Mouse (Mus musculus) heart, adult 2 months (tissue): ENCODE measurements around the gene Gbe1.

Source experiments
- CTCF ChIP-seq: fragments of 200-600 bp; IDR thresholded peaks from 2 replicates; pipeline ENCODE4 v1.8.1; 2022; ENCODE audit warnings: antibody characterized with exemption, mild to moderate bottlenecking, moderate library complexity
- POLR2A ChIP-seq: fragments of 200-500 bp; IDR thresholded peaks from 2 replicates; pipeline ENCODE4 v1.6.1; 2011; ENCODE audit warnings: mild to moderate bottlenecking, low read depth, low read length, control low read depth; ENCODE audit not compliant: insufficient read depth

GRCm38 (mm10) chr16:70320612-70321280 is 7.0 kb downstream of the Gbe1 start:
- TF ChIP-seq CTCF (no peak), POLR2A (no peak)
